Mouse (Mus musculus): ENCODE measurements around the gene Ndrg3. TPM values are rescaled to one million over a fixed set of nuclear protein-coding genes. Genes with fewer than 3 reads are reported as not detected.

Gene Ndrg3
- total RNA-seq (2021) = 100 to 1,000 TPM; 449 TPM

GRCm38 (mm10) chr2:156991470-156992319, at the start of gene Ndrg3:
Gene Ndrg3 (minus strand): TSS chr2:156992056.
- peak; percentile 91 to 92 for DNase-seq (ENCODE audit: extremely low spot score in 1 of 2, low spot score in 1 of 2)

DNA sequence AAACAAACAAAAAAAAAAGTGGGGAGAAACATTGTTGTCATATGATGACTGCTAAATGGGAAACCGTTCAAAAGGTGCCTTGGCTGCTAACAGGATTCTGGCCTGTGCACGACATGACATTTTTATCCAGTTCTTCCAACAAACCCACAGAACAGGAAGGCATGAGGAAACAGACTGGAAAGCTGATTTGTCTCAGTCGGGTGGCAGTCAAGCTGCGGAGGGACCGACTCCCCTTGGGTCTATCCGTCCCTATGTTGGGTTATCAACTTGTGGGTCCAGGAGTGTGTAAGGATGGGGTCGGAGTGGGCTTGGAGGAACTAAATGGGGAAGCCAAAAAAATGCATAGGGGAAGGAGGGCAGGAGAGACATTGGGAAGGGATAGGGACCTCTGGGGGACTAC, 49.6 kb upstream of the Ndrg3 start:
- no peak for DNase-seq (ENCODE audit: extremely low spot score in 1 of 2, low spot score in 1 of 2)

DNA sequence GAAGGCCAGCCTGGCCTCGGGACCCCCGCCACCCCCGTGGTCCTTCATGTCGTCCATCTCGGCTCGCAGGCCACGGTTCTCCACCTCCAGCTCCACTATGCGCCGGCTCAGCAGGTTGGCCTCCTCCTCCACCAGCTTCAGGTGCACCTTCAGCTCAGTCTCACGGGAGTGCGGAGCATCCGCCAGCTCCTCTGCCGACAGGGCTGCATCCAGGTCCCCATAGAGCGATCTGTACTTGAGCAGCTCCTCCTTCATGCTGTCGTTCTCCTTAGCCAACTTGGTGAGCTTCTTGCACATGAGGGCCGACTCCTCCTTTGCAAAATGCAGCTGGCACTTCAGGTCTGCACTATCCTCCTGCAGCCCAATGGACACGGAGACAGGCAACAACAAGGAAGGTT, 48.8 kb upstream of the Ndrg3 start:
- DNase-seq (ENCODE audit: extremely low spot score in 1 of 2, low spot score in 1 of 2) = no peak

- DNase-seq (ENCODE audit: extremely low spot score in 1 of 2, low spot score in 1 of 2) = no peak
Observed at GRCm38 (mm10) chr2:157039900-157040648, 48.2 kb upstream of the Ndrg3 start.

DNA sequence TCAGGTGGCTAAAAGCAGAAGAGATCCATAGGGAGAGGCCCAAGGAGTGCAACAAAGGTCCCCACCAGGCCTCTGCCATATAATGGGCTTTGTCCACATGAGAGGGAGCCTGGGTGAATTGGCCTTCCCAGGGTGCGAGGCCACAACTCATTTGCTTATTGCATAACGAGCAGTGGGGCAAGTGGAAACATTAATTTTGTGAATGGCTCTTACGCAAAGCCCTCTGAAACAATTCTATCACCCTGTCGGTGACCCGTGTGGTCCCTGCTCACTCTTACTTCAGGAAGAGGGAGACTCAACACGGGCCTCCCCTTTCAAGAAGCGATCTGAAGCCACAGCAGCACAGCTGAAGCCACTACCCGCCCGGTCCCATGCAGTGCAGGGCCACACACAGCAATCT, 45.4 kb upstream of the Ndrg3 start:
- no peak for DNase-seq (ENCODE audit: extremely low spot score in 1 of 2, low spot score in 1 of 2)

GRCm38 (mm10) chr2:157036400-157036799, 44.5 kb upstream of the Ndrg3 start:
- DNase-seq (ENCODE audit: extremely low spot score in 1 of 2, low spot score in 1 of 2) = no peak

- DNase-seq (ENCODE audit: extremely low spot score in 1 of 2, low spot score in 1 of 2) = no peak
Observed at GRCm38 (mm10) chr2:157035371-157035770, 43.5 kb upstream of the Ndrg3 start.

GRCm38 (mm10) chr2:157030804-157031203, 38.9 kb upstream of the Ndrg3 start:
- peak; percentile 81 to 98 for DNase-seq (ENCODE audit: extremely low spot score in 1 of 2, low spot score in 1 of 2)

- DNase-seq (ENCODE audit: extremely low spot score in 1 of 2, low spot score in 1 of 2) = no peak
Observed at GRCm38 (mm10) chr2:157028261-157028660, 36.4 kb upstream of the Ndrg3 start.

- DNase-seq (ENCODE audit: extremely low spot score in 1 of 2, low spot score in 1 of 2) = peak in 1 of 2 experiments; percentile 49
Observed at GRCm38 (mm10) chr2:157027106-157028008, 35.5 kb upstream of the Ndrg3 start.

- no peak for DNase-seq (ENCODE audit: extremely low spot score in 1 of 2, low spot score in 1 of 2)
Observed at GRCm38 (mm10) chr2:157021156-157021555, 29.3 kb upstream of the Ndrg3 start.

DNA sequence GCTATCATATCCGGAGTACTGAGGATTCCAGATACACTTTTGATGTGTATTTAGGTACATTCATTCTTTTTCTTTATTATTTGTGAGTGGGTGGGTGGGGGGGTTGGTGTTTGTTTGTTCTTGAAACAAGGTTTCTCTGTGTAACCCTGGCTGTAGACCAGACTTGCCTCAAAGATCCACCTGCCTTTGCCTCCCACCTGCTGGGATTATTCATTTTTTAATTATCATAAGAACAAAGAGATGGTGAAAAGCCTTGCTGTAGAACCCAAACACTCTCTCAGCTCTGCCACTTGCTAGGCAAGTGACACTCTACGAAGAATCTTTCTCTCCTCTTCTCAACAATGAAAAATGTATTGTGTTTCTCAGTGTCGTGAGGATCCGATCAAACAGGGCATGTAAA, 27.4 kb upstream of the Ndrg3 start:
- DNase-seq (ENCODE audit: extremely low spot score in 1 of 2, low spot score in 1 of 2) = no peak

GRCm38 (mm10) chr2:157016529-157017270, 24.8 kb upstream of the Ndrg3 start:
- no peak for DNase-seq (ENCODE audit: extremely low spot score in 1 of 2, low spot score in 1 of 2)

- no peak for DNase-seq (ENCODE audit: extremely low spot score in 1 of 2, low spot score in 1 of 2)
Observed at GRCm38 (mm10) chr2:157012341-157012740, 20.5 kb upstream of the Ndrg3 start.

DNA sequence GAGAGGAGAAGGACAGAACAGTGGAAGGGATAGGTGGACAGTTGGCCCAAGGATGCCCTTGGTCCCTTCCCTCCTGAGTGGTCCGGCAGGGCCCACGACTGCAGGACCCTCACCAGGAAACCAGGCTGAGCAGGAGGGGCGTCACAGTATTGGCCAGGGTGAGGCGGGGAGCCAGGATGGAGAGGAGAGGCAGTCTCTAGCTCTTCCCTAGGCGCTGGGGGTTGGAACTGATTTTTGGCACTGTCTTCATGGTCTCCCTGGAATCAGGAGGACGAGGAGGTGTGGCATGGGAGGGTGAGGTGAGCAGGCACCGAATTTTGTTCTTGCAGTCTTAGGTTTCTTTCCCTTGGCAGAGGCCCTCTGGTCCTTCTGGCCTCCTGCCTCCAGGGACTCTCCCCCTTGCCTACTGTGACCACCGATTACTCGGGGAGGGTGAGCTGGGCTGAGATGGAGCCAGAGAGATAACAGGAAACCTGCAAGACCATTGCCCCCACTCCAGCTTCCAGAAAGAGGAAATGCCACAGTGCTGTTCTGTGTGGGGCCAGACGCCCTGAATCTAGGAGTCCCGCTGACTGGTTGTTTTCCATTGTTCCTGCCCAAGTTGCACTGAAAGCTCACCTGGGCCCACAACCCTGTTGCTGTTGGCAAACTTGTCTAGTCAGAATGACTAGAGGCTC, 18.9 kb upstream of the Ndrg3 start:
- no peak for DNase-seq (ENCODE audit: extremely low spot score in 1 of 2, low spot score in 1 of 2)

DNA sequence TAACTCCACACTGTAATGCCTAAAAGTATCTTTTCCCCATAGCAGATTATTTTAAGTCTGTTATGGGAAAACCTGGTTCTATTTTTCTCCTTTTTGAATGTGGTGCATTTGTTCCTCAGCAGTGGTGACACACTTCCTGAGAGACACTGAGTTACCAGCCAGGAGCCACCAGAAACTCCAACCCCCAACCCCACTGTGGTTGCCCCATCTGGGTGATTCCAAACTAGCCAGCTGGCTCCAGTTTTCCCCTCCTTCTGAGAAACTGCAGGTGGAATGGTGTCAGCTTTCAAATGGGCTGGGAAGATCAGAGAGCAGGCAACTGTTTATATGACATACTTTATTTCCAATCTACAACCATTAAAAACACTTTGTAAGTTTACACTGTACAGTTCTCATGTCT, 18.3 kb upstream of the Ndrg3 start:
- no peak for DNase-seq (ENCODE audit: extremely low spot score in 1 of 2, low spot score in 1 of 2)

- DNase-seq (ENCODE audit: extremely low spot score in 1 of 2, low spot score in 1 of 2) = no peak
Observed at GRCm38 (mm10) chr2:157008509-157008908, 16.7 kb upstream of the Ndrg3 start.

- no peak for DNase-seq (ENCODE audit: extremely low spot score in 1 of 2, low spot score in 1 of 2)
Observed at GRCm38 (mm10) chr2:157007234-157007596, 15.4 kb upstream of the Ndrg3 start.

DNA sequence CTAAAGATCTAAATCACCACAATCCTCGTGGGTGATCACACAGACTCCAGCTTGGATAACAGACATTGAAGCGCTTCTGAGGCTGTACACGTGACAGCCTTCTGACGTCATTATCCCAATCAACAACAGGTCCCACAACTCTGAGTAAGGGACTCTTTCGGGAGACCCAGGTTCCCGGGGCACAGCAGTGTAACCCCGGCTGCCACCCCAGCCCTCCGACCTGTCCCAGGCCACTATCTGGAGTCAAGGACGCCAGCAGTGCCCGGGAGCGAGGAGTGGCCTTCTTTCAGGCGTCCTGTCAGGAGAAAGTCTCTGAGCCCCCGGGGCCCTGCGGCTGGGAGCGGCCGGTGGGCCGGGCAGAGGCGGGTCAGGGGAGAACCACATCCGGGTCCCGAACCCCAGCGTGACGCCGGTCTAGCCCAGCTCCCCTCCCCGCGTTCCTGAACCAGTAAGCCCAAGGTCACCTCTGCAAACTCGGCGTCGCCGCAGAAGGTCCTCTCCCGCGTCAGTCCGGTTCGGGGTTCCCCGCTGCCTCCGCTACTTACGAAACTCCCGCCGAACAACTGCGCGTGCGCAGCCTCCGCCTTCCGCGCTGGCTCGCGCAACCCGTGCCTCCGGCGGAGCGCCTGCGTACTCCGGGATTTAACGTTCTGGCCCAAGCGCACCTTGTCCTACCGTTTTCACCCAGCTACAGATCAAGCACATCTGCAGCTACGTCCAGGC, 14.8 kb upstream of the Ndrg3 start, which contains the start of gene Dsn1:
Dsn1 (minus strand) TSS at position 644 of the 723 bp plus-strand sequence.
- DNase-seq (ENCODE audit: extremely low spot score in 1 of 2, low spot score in 1 of 2) = peak; percentile 86 to 92

Measured in layer of hippocampus, postnatal 25 days (tissue).